Mouse (Mus musculus): ENCODE results near the gene Fsd1.

- no peak for TF ChIP-seq CTCF (IDR thresholded peaks at IDR 0.05; ENCODE audit: borderline replicate concordance, insufficient read depth, low read depth, low read length)
- TF ChIP-seq POLR2A (IDR thresholded peaks at IDR 0.05; ENCODE audit: borderline replicate concordance, insufficient read depth, low read length), result no peak
These were observed 37.1 kb downstream of the Fsd1 start for GRCm38 (mm10) chr17:56023386-56023785.
